Mouse (Mus musculus) bone marrow, adult 2 months (tissue): ENCODE results near the gene Mex3a. TPM values are rescaled to one million over a fixed set of nuclear protein-coding genes. Genes with fewer than 3 reads are reported as not detected.

ENCODE experiments used
- H3K27ac ChIP-seq: fragments of 200-500 bp; 2 replicates; pipeline ENCODE4 v1.5.1; 2012; ENCODE audit warnings: low read depth, mild to moderate bottlenecking, control low read depth, inconsistent platforms, low read length; ENCODE audit not compliant: control insufficient read depth, poor library complexity, insufficient read depth
- H3K4me1 ChIP-seq: fragments of 200-500 bp; 2 replicates; pipeline ENCODE4 v1.6.1; 2011; ENCODE audit warnings: low read length; ENCODE audit not compliant: control insufficient read depth, insufficient read depth
- H3K4me3 ChIP-seq: fragments of 200-500 bp; replicated peaks from 2 replicates; pipeline ENCODE3; 2011; ENCODE audit warnings: mild to moderate bottlenecking, low read depth, low read length, control low read depth; ENCODE audit not compliant: control insufficient read depth
- CTCF ChIP-seq: fragments of 200-500 bp; IDR thresholded peaks from 2 replicates; pipeline ENCODE4 v1.5.1; 2011; ENCODE audit warnings: low read length, control low read depth; ENCODE audit not compliant: control insufficient read depth, insufficient read depth
- POLR2A ChIP-seq: fragments of 200-500 bp; IDR thresholded peaks from 2 replicates; pipeline ENCODE4 v1.6.1; 2011; ENCODE audit warnings: low read depth, mild to moderate bottlenecking, control low read depth, low read length, borderline replicate concordance; ENCODE audit not compliant: control insufficient read depth
- WGBS: fragments of 180-500 bp; shearing (Covaris S2); methylation state at CpG from one replicate; pipeline ENCODE4 v1.1.7; 2018; 5-methylcytosine and 5-hydroxymethylcytosine counted together
- polyA plus RNA-seq: library from polyadenylated mRNA; stranded (reverse); fragments of >200 nt; gene quantifications from 2 replicates; pipeline ENCODE4 v1.2.4, GENCODE M21; 2011; ENCODE audit warnings: low replicate concordance; ENCODE audit not compliant: missing spikeins, insufficient read depth, insufficient read length

The Mex3a gene
- polyA plus RNA-seq, 1 experiment, result 2.2 TPM

DNA sequence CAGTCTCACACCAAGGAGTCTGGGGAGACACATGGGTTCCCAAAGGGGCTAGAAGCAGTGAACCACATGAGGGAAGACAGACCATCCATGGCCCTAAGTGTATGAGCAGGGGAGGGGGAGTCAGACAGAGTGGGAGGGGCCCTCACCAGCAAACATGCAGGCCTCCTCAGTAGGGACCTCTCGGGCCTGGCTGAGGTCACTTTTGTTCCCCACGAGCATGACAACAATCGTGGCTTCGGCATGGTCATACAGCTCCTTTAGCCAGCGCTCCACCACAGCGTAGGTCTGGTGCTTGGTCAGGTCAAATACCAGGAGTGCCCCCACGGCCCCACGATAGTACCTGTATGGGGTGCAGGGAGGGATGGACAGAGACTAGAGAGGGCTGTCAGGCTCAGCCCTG lies 11.0 kb downstream of the Mex3a start:
- WGBS, result 85% methylated on average over 8 of the region's 8 CpGs
- Histone ChIP-seq H3K4me3 (no peak overlapping the region), H3K4me1 (peaks cover 5% of the 10 kb centered on the region), H3K27ac (no peak overlapping the region)
- TF ChIP-seq POLR2A, result no peak
- no peak for TF ChIP-seq CTCF

DNA sequence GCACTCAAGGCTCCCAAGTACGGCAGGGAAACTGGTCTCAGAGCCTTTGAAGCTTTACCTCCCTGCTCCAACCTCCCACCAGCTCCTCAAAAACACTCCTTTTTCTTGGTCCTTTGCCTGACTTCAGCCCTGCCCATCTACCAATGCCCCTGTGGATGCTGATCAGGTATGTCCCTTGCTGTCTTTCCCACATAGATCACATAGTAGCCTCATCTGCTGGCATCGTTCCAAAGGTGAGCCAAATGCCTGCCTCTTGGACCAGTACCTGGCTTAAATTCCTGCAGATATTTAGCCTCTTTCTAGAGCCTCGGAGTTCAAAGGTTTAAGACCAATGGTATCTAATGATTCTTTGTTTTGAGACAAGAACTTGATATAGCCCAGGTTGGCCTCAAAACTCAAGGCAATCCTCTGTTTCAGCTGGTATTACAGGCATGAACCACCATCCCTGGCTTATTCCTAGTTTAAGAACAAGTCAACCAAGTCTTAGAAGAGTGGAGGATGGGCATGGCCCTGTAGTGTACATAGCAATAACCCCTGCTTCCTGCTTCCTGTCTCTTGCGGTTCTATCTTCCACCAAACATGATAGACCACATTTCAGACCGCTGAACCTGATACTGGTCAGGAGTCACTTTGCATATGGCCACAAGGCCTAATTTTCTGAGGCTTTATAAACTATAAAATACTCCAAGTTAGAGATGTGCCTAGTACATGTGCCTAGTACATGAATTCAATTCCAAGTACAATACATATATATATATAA lies 11.6 kb downstream of the Mex3a start:
- WGBS, result 43% methylated on average over 5 of the region's 5 CpGs
- TF ChIP-seq CTCF (no peak), POLR2A (no peak)
- no peak overlapping the region for H3K4me3 ChIP-seq
- peaks cover 5% of the 10 kb centered on the region for H3K4me1 ChIP-seq
- H3K27ac ChIP-seq, result no peak overlapping the region

DNA sequence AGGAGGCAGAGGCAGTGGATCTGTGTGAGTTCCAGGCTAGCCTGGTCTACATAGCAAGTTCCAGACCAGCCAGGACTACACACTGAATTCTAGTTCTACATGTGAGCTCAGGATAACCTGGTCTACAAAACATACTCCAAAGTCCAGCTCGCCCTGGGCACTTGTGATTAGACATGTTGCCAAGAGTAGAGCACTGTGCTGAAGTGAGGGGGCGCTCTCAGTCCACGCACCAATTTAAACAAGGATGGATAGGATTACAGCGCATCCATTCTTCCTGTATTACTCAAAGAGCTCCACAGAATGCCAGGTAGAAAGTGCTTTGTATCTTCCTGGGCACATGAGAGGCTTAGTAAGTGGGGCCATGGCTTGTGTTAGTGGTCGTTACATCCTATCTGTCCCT lies 12.3 kb downstream of the Mex3a start:
- TF ChIP-seq CTCF, result peak; percentile 40; the same call in 1 of the 2 replicates
- no peak for TF ChIP-seq POLR2A
- H3K4me3 ChIP-seq, result no peak overlapping the region
- 67% methylated on average over 5 of the region's 5 CpGs for WGBS
- H3K4me1 ChIP-seq, result peaks cover 5% of the 10 kb centered on the region
- H3K27ac ChIP-seq, result no peak overlapping the region

DNA sequence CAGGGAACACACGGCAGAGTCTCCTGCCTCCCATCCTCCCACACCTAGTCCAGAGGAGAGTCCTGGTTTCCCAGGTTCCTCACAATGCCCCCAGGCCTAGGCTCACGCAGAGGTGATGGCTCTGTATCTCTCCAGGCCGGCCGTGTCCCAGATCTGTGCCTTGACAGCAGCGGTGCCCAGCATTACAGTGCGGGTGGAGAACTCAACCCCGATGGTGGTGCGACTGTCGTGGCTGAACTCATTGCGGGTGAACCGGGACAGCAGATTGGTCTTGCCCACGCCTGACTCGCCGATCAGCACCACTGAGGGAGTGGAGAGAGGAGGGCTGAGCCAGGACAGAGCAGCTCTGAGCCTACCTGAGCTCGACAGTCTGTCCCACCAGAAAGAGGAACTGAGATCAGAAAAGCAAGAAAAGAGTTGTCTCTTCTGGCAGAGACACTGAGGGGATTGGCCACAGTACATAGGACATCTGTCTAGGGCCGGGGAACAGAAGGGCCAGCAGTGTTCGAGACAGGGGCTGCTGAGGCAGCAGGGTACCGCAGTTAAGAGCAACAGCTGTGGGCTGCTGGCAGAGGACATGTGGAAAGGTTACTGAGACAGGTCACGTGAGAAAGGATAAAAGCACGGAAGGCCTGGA lies 12.9 kb downstream of the Mex3a start:
- Histone ChIP-seq H3K4me1 (peaks cover 5% of the 10 kb centered on the region), H3K4me3 (no peak overlapping the region), H3K27ac (no peak overlapping the region)
- 53% methylated on average over 20 of the region's 20 CpGs for WGBS
- TF ChIP-seq POLR2A, result no peak
- 0 out of 2 replicates have a peak, but pooled peaks have one; percentile 2 for TF ChIP-seq CTCF

DNA sequence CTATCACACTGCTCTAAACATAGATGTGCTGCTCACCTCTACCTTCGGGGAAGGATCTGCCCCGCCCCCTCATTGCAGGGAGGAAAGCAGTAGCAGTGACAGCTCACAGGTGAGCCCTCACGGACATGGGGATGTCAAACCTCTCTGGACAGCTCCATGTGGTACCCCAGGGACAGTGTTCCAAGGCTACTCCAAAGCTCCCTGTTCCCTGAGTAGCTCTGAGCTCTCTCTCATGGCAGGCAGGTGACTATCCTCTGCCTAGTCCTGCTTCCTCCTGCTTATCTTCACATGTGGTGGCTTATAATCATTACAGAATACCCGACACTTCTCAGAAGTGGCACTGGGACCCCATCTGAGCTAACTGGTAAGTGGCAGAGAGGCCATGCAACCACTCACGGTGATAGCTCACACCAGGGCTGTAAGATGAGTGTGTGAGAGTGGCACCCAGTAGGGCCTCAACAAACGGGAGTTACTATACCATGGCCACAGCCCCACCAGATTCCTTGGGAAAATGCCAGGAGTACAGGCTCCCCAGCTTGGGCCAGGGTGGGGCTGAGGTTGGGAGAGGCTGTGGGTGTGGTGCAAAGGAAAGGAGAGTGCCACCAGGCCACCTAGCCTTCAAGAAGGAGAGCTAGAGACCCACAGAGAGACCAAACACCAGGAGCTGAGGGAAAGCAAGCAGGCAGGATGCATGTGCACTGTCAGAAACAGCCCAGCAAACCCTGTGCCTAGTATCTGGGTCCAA lies 14.7 kb downstream of the Mex3a start:
- Histone ChIP-seq H3K4me3 (no peak overlapping the region), H3K27ac (no peak overlapping the region), H3K4me1 (peaks cover 5% of the 10 kb centered on the region)
- TF ChIP-seq POLR2A (no peak), CTCF (no peak)
- 64% methylated on average over 6 of the region's 6 CpGs for WGBS

DNA sequence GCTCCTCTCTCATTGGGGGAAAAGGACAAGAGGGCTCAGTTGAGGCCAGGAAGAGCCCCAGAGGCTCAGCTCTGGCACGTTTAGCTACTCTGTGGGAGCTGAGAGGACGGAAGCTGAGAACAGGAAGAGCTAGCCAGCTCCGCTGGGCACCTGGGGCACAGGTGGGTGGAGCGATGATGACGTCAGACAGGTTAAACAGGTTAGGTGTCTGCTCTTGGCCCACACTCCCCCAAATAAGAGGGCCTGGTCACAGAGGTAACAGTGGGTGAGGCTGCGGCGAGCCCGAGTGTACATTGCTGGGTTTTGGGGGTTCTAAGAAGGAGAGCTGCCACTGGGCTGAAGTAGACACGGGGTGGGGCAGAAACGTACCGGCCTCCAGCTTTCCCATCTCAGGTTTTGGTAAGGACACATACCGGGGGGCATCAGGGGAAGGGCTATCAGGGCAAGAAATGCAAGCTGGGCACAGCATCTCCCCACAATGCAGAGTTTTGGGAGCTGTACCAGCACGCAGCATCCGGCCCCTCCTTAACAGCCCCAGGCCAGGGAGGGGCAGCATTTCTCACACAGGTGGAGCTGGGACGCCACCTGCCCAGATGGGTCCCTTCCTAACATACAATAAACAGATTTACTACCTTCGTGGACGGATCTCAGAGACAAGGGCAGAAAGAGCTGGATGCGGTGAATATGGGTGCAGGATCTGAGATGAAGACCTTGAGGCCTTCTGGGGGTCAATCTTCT lies 16.2 kb downstream of the Mex3a start, which contains the start of gene Rab25:
Rab25 (minus strand) TSS at position 121 of the 738 bp plus-strand sequence.
- H3K4me1 ChIP-seq, result peaks cover 5% of the 10 kb centered on the region
- TF ChIP-seq POLR2A (no peak), CTCF (no peak)
- 89% methylated on average over 18 of the region's 18 CpGs for WGBS
- no peak within 1 kb of the TSS for H3K4me3 ChIP-seq
- H3K27ac ChIP-seq, result no peak within 1 kb of the TSS

DNA sequence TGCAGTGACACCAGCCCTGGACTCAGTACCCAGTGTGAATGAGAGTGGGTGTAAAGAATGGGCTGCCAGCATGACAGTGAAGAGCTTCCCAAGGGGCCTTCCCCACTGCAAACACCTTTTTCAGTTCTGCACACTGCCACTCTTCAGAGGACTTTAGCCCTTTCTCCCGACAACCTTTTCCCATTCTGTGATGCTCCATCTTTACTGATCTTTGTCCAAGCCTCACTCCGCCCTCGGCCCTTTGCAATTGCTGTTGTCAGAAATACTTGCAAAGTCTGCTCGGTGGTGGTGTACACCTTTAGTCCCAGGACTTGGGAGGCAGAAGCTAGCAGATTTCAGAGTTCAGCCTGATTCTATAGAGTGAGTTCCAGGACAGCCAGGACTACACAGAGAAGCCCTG lies 19.4 kb downstream of the Mex3a start:
- Histone ChIP-seq H3K4me3 (no peak overlapping the region), H3K27ac (no peak overlapping the region), H3K4me1 (no peaks in the 10 kb centered on the region; the same call in 1 of the 2 replicates)
- 79% methylated on average over 4 of the region's 4 CpGs for WGBS
- TF ChIP-seq CTCF (no peak), POLR2A (no peak)

DNA sequence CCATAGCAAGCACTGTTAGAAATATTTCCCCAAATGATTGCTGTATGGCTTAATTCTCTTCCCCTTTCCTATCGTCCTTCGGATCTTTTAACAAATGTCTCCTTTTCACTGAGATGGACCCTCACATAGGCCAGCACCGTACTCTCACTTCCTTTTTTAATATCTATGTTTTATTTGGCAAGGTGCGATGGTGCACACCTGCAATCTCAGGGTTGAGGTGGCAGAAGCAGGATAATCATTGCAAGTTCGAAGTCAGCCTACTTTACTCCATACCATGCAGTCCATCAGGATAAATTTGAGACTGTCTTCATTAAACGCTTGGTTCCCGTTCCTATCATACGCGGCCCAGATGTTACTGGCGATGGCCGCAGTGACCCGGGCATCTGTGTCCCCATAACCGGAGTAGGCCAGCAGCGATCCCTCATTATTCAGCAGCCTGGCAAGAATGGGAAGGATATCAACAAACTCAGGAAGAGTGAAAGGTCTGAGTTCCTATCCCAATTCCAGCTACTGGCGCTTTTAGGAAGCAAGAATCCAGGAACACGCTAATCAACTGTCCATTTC lies 20.0 kb downstream of the Mex3a start:
- peak overlapping the region; percentile 98 for H3K4me3 ChIP-seq
- H3K27ac ChIP-seq, result peak overlapping the region; percentile 85
- 3% methylated on average over 16 of the region's 16 CpGs for WGBS
- TF ChIP-seq CTCF, result no peak
- no peak for TF ChIP-seq POLR2A
- no peaks in the 10 kb centered on the region; the same call in 1 of the 2 replicates for H3K4me1 ChIP-seq
